Mouse (Mus musculus) splenic B cell, adult 2 months (primary cell): ENCODE measurements around the gene Stat5a.

Experiments
- DNase-seq: peaks from one replicate; pipeline ENCODE4 v3.0.0-alpha.2; 2011; ENCODE audit warnings: low read depth, low spot score
- H3K27me3 ChIP-seq: 2 replicates; pipeline ENCODE4 v1.6.1; 2012; ENCODE audit warnings: mild to moderate bottlenecking, low read length, moderate library complexity, mixed read lengths; ENCODE audit not compliant: control insufficient read depth, poor library complexity, insufficient read depth, severe bottlenecking
- H3K36me3 ChIP-seq: 2 replicates; pipeline ENCODE4 v1.6.1; 2012; ENCODE audit warnings: mild to moderate bottlenecking, low read length, moderate library complexity, mixed read lengths; ENCODE audit not compliant: control insufficient read depth, poor library complexity, insufficient read depth, severe bottlenecking

The Stat5a gene

DNA sequence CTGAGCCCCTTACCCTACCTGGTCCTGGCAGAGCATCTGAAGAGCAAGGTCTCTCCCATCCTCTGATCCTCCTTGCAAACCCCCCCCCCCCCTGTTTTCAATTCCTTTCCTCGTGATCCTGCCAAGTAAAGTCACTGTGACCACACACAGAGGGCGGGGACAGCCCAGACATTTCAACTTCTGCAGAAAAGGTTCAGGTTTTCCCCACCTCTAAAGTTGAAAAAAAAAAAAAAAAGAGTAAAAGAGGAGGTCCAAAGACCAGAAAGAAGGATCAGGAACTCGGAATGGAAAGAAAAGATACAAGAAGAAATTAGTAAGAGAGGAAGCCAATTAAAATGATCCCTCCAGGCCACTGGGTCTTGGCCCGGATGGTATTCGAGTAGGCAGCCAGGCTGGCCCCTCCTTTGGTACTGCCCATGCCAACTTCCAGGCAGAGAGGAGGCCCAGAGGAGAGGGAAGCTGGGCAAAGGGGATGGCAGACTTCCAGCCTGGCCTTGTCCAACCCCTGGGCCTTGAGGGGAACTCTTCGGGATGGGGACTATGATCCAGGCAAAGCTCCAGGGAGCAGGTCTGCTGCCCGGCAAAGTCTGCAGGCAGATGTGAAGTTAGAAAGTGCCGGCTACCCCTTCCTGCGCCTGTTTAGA is at the start of gene Stat5a:
Gene Stat5a, plus strand, starts transcription at position 417 of the 644 bp plus-strand sequence.
- DNase-seq: no peak
- H3K27me3 ChIP-seq: no peaks in the 10 kb centered on the region
- H3K36me3 ChIP-seq: no peaks in the 10 kb centered on the region

DNA sequence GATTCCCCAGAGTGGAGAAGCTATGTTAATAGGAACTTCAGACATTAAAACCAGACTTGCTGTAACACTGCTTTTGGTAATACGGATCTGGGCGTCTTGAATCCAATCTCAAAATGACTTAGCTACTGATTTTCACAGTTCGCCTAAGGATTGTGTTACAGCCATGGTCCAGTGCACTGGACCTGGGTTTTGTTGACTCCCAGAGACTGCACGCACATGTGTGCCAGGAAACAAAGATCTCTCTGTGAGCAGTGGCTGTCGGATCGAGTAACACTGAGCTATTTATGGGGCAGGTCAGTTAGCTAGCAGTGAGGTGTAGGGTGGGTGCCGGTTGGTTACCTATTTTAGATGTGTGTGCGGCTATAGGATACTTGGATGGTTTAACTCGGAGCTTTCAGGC is 48.6 kb upstream of the Stat5a start:
- DNase-seq: no peak
- Histone ChIP-seq H3K36me3 (no peaks in the 10 kb centered on the region), H3K27me3 (no peaks in the 10 kb centered on the region)

DNA sequence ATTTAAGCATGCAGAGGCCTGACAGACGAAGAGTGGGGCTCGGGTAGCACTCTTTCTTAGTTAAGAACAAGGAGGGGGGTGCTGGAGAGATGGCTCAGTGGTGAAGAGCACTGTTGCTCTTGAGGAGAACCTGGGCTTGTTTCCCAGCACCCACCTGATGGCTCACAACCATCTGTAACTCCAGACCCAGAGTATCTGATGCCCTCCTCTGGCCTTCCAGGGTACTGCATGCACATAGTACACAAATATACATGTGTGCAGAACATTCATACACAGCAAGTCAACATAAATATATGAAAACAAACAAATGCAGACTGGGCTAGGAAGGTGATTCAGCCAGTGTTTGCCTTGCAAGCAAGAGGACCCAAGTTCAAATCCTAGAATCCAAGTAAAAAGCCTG is 48.0 kb upstream of the Stat5a start:
- Histone ChIP-seq H3K27me3 (no peaks in the 10 kb centered on the region), H3K36me3 (no peaks in the 10 kb centered on the region)
- DNase-seq: peak; percentile 39

DNA sequence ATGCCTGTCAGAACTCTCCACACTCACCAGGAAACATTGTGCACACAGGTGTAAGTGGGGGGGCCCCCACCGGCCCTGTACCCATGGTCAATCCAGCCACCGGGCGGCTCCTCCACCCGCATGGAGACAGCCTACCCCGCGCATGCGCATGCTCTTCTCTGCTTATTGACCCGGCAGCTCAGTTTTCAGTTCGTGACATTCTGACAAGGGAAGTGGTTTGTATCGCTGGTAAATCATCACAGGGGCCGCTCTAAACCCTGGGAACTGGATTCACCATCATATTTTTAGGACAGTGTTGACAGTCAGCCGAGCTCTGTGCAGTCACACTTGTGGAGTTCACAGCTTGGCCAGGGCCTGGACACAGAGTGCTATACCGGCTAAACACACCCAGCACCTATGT is 44.7 kb upstream of the Stat5a start:
- H3K36me3 ChIP-seq: no peaks in the 10 kb centered on the region
- peak; percentile 92 for DNase-seq
- no peaks in the 10 kb centered on the region for H3K27me3 ChIP-seq

- no peaks in the 10 kb centered on the region for H3K27me3 ChIP-seq
- no peaks in the 10 kb centered on the region for H3K36me3 ChIP-seq
- no peak for DNase-seq
Measured at GRCm38 (mm10) chr11:100816342-100816741, 42.8 kb upstream of the Stat5a start.

DNA sequence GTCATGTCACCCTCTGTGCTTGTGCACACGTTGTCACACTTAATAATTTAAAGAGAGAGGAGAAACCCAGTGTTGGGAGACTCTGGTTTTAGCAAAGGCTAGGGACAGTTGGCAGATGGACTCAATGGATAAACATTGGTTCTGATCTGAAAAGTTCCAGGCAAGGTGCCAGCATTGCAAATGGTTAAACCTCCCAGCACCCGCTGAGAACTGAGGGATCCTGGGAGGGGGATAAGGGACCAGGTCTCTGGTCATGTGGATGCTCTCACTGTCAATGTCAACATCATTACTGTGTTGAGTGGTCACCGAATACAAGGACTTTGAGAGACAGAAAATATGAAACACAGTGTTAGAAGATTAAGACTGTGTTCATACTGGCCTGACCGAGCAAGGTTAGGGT is 42.4 kb upstream of the Stat5a start:
- Histone ChIP-seq H3K36me3 (no peaks in the 10 kb centered on the region), H3K27me3 (no peaks in the 10 kb centered on the region)
- no peak for DNase-seq

DNA sequence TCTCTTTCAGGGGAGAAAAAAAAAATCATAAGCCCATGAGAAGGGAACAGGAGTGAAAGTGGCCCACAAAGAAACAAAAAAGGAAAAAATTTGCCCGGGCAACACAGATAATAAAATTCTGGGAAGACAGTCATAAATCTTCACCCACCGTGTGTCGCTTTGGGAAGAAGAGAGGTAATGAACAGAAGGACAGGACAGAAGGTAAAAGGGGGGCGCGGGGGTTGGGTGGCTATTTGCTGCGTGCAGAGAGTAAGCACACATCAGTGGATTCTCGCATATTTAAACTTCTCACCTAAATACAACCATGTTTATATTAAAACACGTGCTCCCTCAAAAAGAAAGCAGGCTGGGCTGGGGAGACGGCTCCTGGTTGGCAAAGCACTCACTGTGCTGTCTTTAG is 41.8 kb upstream of the Stat5a start:
- DNase-seq: no peak
- Histone ChIP-seq H3K36me3 (no peaks in the 10 kb centered on the region), H3K27me3 (no peaks in the 10 kb centered on the region)

- H3K27me3 ChIP-seq: no peaks in the 10 kb centered on the region
- H3K36me3 ChIP-seq: no peaks in the 10 kb centered on the region
- DNase-seq: no peak
Measured at GRCm38 (mm10) chr11:100818359-100819012, 40.7 kb upstream of the Stat5a start.

DNA sequence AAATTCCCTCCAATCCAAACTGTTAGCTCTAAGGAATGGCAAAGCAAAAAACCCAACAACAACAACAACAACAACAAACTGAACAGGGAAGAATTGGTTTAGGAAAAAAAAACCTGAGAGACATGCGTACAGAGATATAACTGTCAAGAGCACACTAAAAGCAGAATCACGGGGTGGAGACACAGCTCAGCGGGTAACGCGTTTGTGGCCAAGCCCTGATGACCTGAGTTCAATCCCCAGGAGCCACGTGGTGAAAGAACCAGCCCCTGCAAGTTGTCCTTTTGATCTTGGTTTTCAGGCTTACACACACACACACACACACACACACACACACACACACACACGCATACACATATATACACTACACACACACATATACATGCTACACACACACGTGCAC is 40.1 kb upstream of the Stat5a start:
- no peaks in the 10 kb centered on the region for H3K27me3 ChIP-seq
- DNase-seq: peak; percentile 64
- H3K36me3 ChIP-seq: no peaks in the 10 kb centered on the region

- DNase-seq: no peak
- Histone ChIP-seq H3K27me3 (no peaks in the 10 kb centered on the region), H3K36me3 (no peaks in the 10 kb centered on the region)
Measured at GRCm38 (mm10) chr11:100819626-100820025, 39.5 kb upstream of the Stat5a start.

- Histone ChIP-seq H3K36me3 (no peaks in the 10 kb centered on the region), H3K27me3 (no peaks in the 10 kb centered on the region)
- no peak for DNase-seq
Measured at GRCm38 (mm10) chr11:100820047-100820446, 39.1 kb upstream of the Stat5a start.

DNA sequence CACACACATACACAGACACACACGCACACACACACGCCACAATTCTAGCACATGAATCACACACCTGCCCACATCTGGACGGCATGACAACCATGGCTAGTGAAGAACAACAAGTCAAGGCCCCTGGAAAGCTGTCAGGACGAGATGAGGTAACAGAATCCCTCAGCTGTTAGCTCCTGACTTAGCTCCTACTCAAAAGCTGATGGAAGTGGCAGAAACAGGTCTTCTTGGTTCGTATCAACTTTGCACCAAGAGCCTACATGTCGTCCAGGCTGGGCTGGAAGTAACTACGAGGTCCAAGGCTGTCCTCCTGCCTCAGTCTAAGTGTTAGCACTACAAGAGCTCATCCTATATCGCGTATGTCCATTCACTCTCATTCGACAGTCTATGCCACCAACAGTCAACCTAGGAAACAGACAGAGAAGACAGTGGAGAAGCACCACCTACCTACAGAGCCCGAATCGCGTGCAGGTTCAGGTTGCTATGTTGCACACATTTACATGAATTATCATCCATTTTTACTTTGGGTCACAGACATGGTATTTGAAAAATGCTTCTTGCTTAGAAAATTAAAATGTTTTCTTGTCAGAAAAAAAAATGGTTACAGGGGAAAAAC is 37.4 kb upstream of the Stat5a start:
- no peak for DNase-seq
- no peaks in the 10 kb centered on the region for H3K36me3 ChIP-seq
- no peaks in the 10 kb centered on the region for H3K27me3 ChIP-seq

DNA sequence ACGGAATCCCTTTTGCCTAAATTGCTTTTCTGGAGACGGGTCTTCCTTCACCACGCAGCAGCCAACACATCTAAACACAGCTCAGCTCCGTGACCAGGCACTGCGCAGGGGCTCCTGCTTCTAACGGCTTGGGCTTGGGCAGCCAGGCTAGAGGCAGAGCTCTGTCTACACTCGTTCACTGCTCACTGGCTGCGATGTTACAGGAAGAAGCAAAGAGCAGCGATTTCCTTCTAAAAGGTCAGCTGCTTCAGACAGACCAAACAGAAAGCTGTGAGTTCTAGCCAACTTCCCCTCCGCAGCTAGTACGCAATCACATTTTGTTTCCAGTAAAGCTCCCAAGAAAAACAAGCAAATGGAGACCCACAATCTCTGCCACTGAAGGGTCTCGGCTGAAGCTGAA is 36.8 kb upstream of the Stat5a start:
- DNase-seq: peak; percentile 82
- Histone ChIP-seq H3K36me3 (no peaks in the 10 kb centered on the region), H3K27me3 (no peaks in the 10 kb centered on the region)

DNA sequence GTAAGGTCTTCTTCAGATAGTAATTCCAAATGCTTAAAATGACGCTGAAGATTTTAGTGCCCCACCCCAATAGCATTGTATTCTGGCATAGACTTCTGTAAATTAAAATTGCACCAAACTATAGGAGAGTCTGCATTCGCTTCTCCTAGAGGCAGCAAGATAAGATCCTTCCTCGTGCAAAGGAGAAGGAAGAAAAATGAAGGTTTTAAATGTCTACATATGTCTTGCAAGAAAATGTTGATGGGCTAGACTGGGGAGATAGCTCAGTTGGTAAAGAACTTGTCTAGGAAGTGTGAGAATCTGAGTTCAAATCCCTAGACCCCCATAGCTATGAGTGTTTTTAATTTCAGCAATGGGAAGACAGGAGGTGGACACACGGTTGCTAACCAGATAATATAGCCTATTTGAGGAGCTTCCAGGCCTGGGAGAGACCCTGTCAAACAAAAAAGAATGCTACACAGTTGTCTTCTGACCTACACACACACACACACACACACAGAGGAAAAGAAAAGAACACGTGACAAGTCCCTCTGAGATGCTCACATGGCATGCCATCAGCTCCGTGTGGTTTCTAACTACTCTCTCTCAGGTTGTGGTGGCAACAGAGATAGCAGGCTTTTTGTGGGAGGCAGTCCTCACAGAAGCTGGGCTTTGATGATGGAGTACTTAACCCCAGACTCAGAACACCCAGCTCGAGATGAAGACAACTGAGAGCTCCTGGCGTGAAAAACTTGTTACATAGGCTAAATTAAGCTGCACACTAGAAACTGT is 35.4 kb upstream of the Stat5a start:
- peak; percentile 64 for DNase-seq
- Histone ChIP-seq H3K27me3 (no peaks in the 10 kb centered on the region), H3K36me3 (no peaks in the 10 kb centered on the region)

DNA sequence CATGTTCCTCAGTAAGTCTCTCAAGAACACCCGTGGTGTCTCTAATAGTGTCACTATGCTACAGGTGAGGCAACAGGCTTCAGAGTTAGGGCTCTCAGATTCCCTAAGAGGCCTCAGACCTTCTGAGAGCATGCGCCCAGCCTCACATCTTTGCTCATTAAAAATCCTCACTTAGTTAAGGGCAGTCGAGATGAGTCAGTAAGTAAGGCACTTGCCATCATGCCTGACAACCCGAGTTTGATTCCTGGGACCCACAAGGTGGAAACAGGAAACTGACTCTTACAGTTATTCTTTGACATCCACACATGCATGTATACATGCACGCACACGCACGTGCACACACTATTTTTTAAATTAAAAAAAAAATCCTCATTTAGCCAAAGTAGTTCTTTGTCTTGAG is 34.7 kb upstream of the Stat5a start:
- Histone ChIP-seq H3K36me3 (no peaks in the 10 kb centered on the region), H3K27me3 (no peaks in the 10 kb centered on the region)
- DNase-seq: no peak
